Mouse (Mus musculus): ENCODE results near the gene Tfr2. TPM values are rescaled to one million over a fixed set of nuclear protein-coding genes. Genes with fewer than 3 reads are reported as not detected.

Gene Tfr2
- total and polyA plus RNA-seq, 2 experiments, result 225 to 486 TPM

DNA sequence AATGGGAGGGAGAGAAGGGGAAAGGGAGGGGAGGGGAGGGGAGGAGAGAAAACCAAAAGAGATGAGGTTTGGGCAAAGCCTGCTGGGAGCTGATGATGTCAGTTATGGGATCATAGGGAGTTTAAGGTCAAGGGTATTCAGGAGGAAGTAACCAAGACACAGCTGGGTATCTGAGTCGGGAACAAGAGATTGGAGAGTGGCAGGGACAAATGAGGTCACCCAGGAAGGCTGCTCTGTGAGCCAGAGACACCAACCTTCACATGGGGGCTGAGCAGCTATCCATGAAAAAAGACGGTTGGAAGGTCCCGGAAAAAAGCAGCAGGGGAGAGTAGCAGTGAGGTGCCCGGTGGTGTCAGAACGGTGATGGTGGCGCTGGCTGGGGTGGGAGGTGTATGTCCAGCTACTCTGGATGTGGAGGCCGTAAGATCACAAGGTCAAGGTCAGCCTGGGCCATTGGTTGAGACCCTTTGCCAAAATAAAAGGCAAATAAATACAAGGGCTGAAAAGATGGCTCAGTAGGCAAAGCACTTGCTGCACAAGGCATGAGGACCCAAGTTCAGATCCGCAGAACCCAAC is 1.3 kb upstream of the Tfr2 start:
- WGBS, result 85% methylated on average over 8 of the region's 8 CpGs
- no peak for DNase-seq (ENCODE audit: extremely low read depth, low read depth, low spot score)
- Histone ChIP-seq H3K4me1 (ENCODE audit: control insufficient read depth, insufficient read depth, low read length) (peaks cover 9% of the 10 kb centered on the region), H3K4me3 (ENCODE audit: insufficient read depth, low read depth, low read length) (no peak overlapping the region), H3K36me3 (ENCODE audit: control insufficient read depth, insufficient read depth, low read length) (peaks cover 7% of the 10 kb centered on the region; the same call in 1 of the 2 replicates), H3K79me2 (ENCODE audit: control insufficient read depth, insufficient read depth, low read length) (peaks cover 10% of the 10 kb centered on the region; the same call in 1 of the 2 replicates), H3K27me3 (ENCODE audit: control insufficient read depth, insufficient read depth, low read length) (no peaks in the 10 kb centered on the region), H3K27ac (replicated peaks; ENCODE audit: insufficient read depth, low read depth, low read length) (no peak overlapping the region), H3K9ac (ENCODE audit: low read depth, low read length) (no peak overlapping the region)
- TF ChIP-seq POLR2A (IDR thresholded peaks at IDR 0.05; ENCODE audit: extremely low read depth, insufficient read depth, low read length) (no peak), CTCF (IDR thresholded peaks at IDR 0.05; ENCODE audit: low read depth, low read length) (no peak)

DNA sequence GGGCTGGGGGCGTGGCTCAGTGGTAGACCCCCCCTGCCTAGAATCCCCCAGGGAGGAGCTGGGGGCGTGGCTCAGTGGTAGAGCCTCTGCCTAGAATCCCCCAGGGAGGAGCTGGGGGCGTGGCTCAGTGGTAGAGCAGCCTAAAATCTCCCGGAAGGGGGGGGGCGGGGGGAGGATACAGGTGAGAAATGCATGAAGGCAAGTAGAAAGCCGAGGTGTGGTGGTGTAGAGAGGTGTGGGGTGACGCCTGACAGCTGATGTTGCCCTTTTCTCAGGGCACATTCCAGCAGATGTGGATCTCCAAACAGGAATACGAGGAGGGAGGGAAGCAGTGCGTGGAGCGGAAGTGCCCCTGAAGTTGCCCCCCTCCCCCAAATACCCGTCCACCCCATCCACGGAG is 609 bp upstream of the Tfr2 start:
- 0 out of 2 replicates have a peak overlapping the region, but pooled peaks have one; percentile 16 for H3K27ac ChIP-seq (replicated peaks; ENCODE audit: insufficient read depth, low read depth, low read length)
- no peak overlapping the region for H3K9ac ChIP-seq (ENCODE audit: low read depth, low read length)
- TF ChIP-seq POLR2A (IDR thresholded peaks at IDR 0.05; ENCODE audit: extremely low read depth, insufficient read depth, low read length) (no peak), CTCF (IDR thresholded peaks at IDR 0.05; ENCODE audit: low read depth, low read length) (no peak)
- peaks cover 10% of the 10 kb centered on the region; the same call in 1 of the 2 replicates for H3K79me2 ChIP-seq (ENCODE audit: control insufficient read depth, insufficient read depth, low read length)
- H3K4me3 ChIP-seq (ENCODE audit: insufficient read depth, low read depth, low read length), result no peak overlapping the region
- 80% methylated on average over 12 of the region's 12 CpGs for WGBS
- peaks cover 9% of the 10 kb centered on the region; the same call in 1 of the 2 replicates for H3K36me3 ChIP-seq (ENCODE audit: control insufficient read depth, insufficient read depth, low read length)
- H3K4me1 ChIP-seq (ENCODE audit: control insufficient read depth, insufficient read depth, low read length), result peaks cover 9% of the 10 kb centered on the region
- DNase-seq (ENCODE audit: extremely low read depth, low read depth, low spot score), result no peak
- no peaks in the 10 kb centered on the region for H3K27me3 ChIP-seq (ENCODE audit: control insufficient read depth, insufficient read depth, low read length)

DNA sequence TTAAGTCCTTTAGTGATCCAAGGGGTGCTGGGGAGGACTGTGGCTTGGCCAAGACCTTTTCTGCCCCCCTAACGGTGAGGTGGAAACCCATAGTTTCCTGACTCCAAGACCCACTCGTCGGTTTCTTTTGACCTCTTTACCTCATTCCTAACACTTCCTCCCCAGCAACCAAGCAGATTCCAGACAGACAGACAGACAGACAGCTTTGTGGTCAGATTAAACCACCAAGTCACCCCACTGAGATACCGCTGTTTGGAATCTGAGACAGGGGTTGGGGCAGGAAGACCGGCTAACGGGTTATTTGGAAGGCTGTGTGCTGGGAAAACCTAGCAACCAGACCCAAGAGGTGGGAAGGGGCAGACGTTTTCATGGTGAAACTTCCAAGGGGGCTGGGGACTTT is 541 bp downstream of the Tfr2 start:
- H3K27me3 ChIP-seq (ENCODE audit: control insufficient read depth, insufficient read depth, low read length), result no peaks in the 10 kb centered on the region
- peaks cover 9% of the 10 kb centered on the region for H3K4me1 ChIP-seq (ENCODE audit: control insufficient read depth, insufficient read depth, low read length)
- DNase-seq (ENCODE audit: extremely low read depth, low read depth, low spot score), result no peak
- peak overlapping the region; percentile 92 for H3K27ac ChIP-seq (replicated peaks; ENCODE audit: insufficient read depth, low read depth, low read length)
- H3K36me3 ChIP-seq (ENCODE audit: control insufficient read depth, insufficient read depth, low read length), result peaks cover 16% of the 10 kb centered on the region; the same call in 1 of the 2 replicates
- peaks cover 10% of the 10 kb centered on the region; the same call in 1 of the 2 replicates for H3K79me2 ChIP-seq (ENCODE audit: control insufficient read depth, insufficient read depth, low read length)
- WGBS, result 7% methylated on average over 7 of the region's 7 CpGs
- peak overlapping the region; percentile 62 for H3K4me3 ChIP-seq (ENCODE audit: insufficient read depth, low read depth, low read length)
- no peak for TF ChIP-seq CTCF (IDR thresholded peaks at IDR 0.05; ENCODE audit: low read depth, low read length)
- H3K9ac ChIP-seq (ENCODE audit: low read depth, low read length), result peak overlapping the region; percentile 72

GRCm38 (mm10) chr5:137570691-137571586 is 1.3 kb downstream of the Tfr2 start:
- Histone ChIP-seq H3K27me3 (ENCODE audit: control insufficient read depth, insufficient read depth, low read length) (no peaks in the 10 kb centered on the region), H3K79me2 (ENCODE audit: control insufficient read depth, insufficient read depth, low read length) (peaks cover 10% of the 10 kb centered on the region; the same call in 1 of the 2 replicates), H3K4me1 (ENCODE audit: control insufficient read depth, insufficient read depth, low read length) (peaks cover 9% of the 10 kb centered on the region), H3K27ac (replicated peaks; ENCODE audit: insufficient read depth, low read depth, low read length) (peak overlapping the region; percentile 94), H3K4me3 (ENCODE audit: insufficient read depth, low read depth, low read length) (peak overlapping the region; percentile 63), H3K36me3 (ENCODE audit: control insufficient read depth, insufficient read depth, low read length) (peaks cover 16% of the 10 kb centered on the region; the same call in 1 of the 2 replicates), H3K9ac (ENCODE audit: low read depth, low read length) (peak overlapping the region; percentile 77)
- 18% methylated on average over 17 of the region's 17 CpGs for WGBS
- DNase-seq (ENCODE audit: extremely low read depth, low read depth, low spot score), result peak; percentile 82
- TF ChIP-seq POLR2A (IDR thresholded peaks at IDR 0.05; ENCODE audit: extremely low read depth, insufficient read depth, low read length) (no peak), CTCF (IDR thresholded peaks at IDR 0.05; ENCODE audit: low read depth, low read length) (peak; percentile 40)

- TF ChIP-seq POLR2A (IDR thresholded peaks at IDR 0.05; ENCODE audit: extremely low read depth, insufficient read depth, low read length) (no peak), CTCF (IDR thresholded peaks at IDR 0.05; ENCODE audit: low read depth, low read length) (0 out of 2 replicates have a peak, but pooled peaks have one; percentile 8)
- DNase-seq (ENCODE audit: extremely low read depth, low read depth, low spot score), result no peak
- peaks cover 33% of the 10 kb centered on the region for H3K36me3 ChIP-seq (ENCODE audit: control insufficient read depth, insufficient read depth, low read length)
- no peaks in the 10 kb centered on the region for H3K27me3 ChIP-seq (ENCODE audit: control insufficient read depth, insufficient read depth, low read length)
- H3K79me2 ChIP-seq (ENCODE audit: control insufficient read depth, insufficient read depth, low read length), result peaks cover 10% of the 10 kb centered on the region; the same call in 1 of the 2 replicates
- H3K9ac ChIP-seq (ENCODE audit: low read depth, low read length), result no peak overlapping the region; the same call in 1 of the 2 replicates
- H3K4me3 ChIP-seq (ENCODE audit: insufficient read depth, low read depth, low read length), result no peak overlapping the region
- WGBS, result 63% methylated on average over 27 of the region's 27 CpGs
- H3K27ac ChIP-seq (replicated peaks; ENCODE audit: insufficient read depth, low read depth, low read length), result no peak overlapping the region
- peaks cover 16% of the 10 kb centered on the region for H3K4me1 ChIP-seq (ENCODE audit: control insufficient read depth, insufficient read depth, low read length)
These were observed 4.8 kb downstream of the Tfr2 start for GRCm38 (mm10) chr5:137574470-137574901.
